Mouse (Mus musculus) c-Kit-positive CD71-positive TER-119-positive erythroid progenitor cells, embryonic 14.5 days (primary cell): ENCODE data around the gene Dnmbp.

Experiments
- DNase-seq: peaks from one replicate; pipeline ENCODE4 v3.0.0-alpha.2; 2013; ENCODE audit warnings: low spot score

The Dnmbp gene

DNA sequence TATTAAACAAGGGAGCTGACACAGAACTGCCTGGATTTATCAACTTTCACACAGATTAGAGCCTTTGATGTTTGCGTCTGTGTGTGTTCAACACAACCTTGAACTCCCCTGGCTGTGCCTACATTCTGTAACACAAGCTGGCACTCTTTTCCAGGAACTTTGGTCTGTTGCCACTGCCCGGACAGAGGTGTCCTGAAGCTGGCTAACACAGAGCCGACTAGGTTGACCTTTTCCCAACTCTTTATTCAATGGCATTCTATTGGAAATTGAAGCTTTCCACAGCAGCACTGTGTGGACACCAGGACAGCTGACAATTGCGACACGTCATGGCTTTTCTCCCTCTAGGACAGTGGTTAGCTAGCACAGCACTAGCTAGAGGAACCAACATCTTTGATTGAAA lies 142.8 kb downstream of the Dnmbp start:
- no peak for DNase-seq
